Mouse (Mus musculus) liver, embryonic 14.5 days (tissue): ENCODE measurements at regions not wholly inside any gene's neighbourhood (a gene's known extent, or its start where the extent isn't known, plus 50 kb on each side); places are given as distances from the start of the nearest gene placed in this dataset.

Source experiments
- CTCF ChIP-seq: IDR thresholded peaks from 2 replicates; pipeline ENCODE4 v1.5.1; 2016; ENCODE audit warnings: antibody characterized with exemption, low read depth, control low read depth
- EP300 ChIP-seq: IDR thresholded peaks from 2 replicates; pipeline ENCODE4 v1.6.1; 2016; ENCODE audit warnings: antibody characterized with exemption, low read depth

DNA sequence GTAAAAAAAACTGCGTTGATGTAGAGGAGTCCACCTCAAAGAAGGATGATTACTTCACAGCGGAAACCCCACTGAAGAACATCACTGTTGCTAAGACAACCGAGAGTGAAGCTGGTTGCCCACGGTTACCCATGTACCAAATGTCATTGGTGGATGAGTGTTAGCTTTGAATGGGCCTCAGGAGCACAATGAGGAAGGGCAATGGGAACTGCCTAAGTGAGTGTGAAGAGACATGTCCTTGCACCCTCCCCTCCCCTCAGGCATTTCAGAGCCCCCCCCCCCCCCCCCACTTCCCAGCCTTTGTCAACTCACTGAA, 96.1 kb upstream of the Chd2 start:
- no peak for TF ChIP-seq EP300
- TF ChIP-seq CTCF = no peak
